Mouse (Mus musculus) ovary, adult 18-20 months (tissue): ENCODE results near the gene Tmem72.

Experiments
- DNase-seq: peaks from one replicate; pipeline ENCODE4 v3.0.0; 2022; ENCODE audit warnings: low spot score, mixed read lengths

Tmem72 gene

DNA sequence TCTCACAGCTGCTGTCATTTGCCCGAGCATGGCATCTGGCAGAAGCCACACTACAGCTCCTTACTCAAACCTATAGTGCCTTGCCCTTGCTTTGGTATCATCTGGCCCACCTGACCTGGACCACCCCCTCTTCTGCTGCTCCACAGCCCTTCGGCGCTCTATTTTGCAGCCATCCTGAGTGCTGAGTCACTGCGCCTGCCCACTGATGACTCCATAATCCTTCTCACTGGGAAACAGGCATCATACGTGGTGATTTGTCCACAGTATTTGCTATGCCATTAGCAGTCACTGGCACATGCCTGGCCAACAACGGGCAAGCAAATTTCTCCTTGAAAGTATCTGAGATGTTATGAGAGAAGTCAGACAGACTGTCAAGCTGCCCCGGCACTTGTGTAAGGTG lies 66.9 kb downstream of the Tmem72 start:
- DNase-seq: no peak

- DNase-seq: no peak
These were observed 69.0 kb downstream of the Tmem72 start for GRCm38 (mm10) chr6:116647763-116648162.

DNA sequence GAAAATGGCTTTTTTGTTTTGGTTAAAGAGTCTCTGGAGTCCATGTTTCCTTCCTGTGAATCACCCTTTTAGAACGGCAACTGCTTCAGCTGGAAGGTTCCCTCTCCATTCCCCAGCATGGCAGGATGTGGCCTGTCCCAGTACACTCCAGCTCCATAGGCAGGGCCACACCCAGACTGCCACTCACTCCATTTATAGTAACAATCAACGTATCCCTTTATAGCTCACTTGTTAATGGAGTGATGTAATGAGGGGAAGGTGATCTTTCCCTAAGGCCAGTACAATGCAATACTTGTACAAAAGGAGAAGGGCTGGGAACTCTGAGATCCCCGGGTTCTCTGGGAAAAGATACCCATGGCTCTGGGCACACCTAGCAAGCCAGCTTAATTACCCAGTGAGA lies 72.4 kb downstream of the Tmem72 start:
- no peak for DNase-seq

GRCm38 (mm10) chr6:116643881-116644280 lies 72.8 kb downstream of the Tmem72 start:
- DNase-seq: no peak

DNA sequence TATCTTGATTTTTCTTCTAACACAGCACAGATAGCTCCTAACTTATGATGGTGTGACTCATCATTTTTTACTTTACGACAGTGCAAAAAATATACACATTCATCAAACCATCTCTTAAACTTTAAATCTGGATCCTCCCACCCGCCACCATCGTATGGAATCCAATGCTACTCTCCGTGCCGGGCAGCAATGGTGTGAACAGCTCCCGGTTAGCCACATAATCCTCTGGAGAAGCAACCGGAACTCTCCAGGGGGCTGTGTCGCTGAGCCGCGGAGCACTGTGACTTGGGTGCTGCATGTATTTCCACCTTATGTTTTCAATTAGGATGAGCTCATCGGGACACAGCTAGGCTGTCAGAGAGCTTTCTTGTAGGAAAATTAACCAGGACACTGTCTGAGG lies 73.8 kb downstream of the Tmem72 start:
- no peak for DNase-seq

- DNase-seq: no peak
These were observed 77.0 kb downstream of the Tmem72 start for GRCm38 (mm10) chr6:116639663-116640062.

GRCm38 (mm10) chr6:116638871-116639270 lies 77.8 kb downstream of the Tmem72 start:
- no peak for DNase-seq

- DNase-seq: no peak
These were observed 79.2 kb downstream of the Tmem72 start for GRCm38 (mm10) chr6:116637496-116637895.

DNA sequence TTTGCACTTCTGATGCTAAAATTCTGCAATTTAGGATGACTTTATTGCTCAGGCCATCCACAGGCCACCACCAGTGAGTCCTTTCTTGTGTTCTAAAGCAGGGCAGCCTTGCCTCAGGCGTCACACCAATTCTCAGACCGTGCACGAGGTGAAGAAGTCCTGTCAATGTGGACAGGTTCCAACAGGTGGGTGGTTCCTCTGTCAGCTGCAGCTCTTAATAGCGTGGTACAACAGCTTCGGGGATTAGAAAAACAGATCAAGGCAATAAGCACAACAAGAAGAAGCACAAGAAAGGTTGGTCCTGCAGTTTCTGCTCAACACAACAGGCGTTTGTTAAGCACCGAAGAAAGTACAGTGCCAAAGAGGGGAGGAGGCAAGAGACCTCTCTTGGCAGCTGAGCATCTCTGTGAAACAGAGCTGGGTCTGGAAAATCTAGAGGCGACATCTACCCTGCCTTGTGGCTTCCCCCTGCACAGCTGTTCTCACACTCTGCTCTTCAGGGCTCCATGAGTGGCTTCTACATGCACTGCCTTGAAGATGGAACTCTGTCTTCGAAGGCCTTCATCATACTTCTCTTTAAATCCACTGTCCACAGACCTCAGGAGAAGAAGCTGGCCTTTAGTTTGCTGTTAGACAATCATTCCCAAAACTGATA lies 80.0 kb downstream of the Tmem72 start:
- no peak for DNase-seq

DNA sequence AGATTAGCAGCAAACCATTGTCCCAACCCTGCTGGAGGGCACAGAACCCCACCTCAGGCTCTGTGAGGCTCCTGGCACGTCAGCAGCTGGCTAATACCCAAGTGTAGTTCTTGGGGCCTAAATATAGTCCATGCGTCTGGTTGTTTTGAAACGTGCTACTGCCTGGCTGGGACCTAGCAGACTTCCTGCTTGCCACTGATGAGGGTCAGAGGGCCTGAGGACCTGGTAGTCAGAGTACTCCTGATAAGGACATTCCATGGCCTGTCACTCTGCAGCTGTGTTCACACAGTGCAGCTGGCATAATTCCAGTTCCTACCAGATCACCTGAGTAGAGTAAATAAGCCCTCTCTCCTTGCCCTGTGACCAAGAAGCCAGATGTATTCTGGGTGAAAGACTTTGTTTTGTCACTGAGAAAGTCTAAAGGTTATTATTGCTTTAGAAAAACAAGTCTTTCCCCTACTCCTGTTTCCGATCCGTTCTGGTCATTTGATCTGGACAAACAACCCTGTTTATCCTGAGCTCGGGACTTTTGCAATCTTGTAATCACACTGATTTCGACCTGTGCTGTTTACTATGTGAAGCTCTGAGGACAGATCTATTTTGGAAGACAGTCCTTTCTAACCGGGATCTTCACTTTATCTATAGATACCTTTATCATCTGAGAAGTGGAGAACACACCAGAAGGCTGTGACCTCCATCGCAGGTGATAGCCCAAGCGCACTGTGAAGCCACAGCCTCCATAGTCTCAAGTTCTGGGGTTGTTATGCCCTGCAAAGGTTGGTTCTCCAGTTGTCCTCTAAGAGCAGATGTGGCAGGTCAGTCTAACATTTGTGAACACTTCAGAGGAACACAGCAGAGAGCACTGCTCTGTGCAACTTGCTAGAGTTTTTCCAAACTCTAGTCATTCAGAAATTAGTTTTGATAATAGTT lies 81.2 kb downstream of the Tmem72 start:
- peak; percentile 64 for DNase-seq

GRCm38 (mm10) chr6:116633741-116634695 lies 82.7 kb downstream of the Tmem72 start:
- no peak for DNase-seq

GRCm38 (mm10) chr6:116632129-116632528 lies 84.6 kb downstream of the Tmem72 start:
- DNase-seq: peak; percentile 43

GRCm38 (mm10) chr6:116629766-116630165 lies 86.9 kb downstream of the Tmem72 start:
- no peak for DNase-seq
